In the genomic region with DNA sequence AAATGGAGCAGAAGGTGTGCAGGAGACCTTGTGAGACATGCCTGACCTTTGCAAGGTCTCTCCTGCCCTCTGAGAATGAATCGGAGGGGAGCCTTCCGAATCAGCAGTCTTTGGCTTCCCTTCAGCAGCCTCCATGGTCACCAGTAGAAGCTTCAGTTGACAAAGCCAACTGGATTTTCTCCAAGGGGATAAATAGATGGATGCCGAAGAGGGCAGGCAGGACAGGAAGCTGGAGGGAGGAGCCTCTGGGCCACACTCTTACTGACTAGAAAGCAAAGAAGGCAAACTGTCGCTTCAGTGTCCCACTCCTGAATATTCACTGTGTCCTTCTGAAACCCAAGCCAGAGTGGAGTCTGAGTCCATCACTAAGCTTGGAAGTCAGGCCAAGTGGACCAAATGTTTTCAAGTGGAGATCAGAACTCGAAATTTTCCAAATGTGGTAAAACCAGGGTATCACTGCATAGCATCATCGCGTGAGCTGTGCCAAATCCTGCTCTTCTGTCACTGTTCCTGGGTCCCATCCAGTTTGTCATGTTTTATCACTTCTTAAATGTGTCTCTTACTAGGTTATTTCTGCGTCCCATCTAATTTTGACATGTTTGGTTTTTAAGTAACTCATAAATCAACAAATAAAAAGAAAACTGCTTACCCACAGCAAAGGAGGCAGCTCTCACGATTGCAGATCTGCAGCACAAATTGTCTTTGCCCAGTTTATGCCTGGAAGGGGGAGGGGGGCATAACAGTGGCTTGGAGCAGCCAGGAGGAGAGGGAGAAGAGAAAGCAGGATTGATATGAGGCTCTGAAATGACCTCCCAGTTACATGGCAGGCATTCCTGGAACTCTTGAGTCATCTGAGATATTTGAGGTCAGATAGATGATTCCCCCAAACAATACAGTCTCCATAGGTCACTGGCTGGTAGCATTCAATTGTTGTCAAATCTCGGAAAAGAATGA, we compare ENCODE assay signal across 9 mouse cellular contexts.
DNase-seq lines count a peak whose midpoint lies in the region.
"Had no signal": no experiment of that assay in that cellular context is flagged by ENCODE, and none has a peak within 500 bp of the region (broad histone marks: within the 10 kb centered on the region; RNA-seq: fewer than 3 reads in every experiment).

No protein-coding gene starts in this region.

- DNase-seq in heart, postnatal 10 days = peak; percentile 55 to 62
- no peak for DNase-seq in heart, postnatal 25 days (ENCODE audit: low spot score)
- peak; percentile 56 for DNase-seq in 3T3-L1 (ENCODE audit: low read depth, low spot score)
- peak; percentile 24 for DNase-seq in adrenal gland, postnatal 10 days
- DNase-seq in cerebellum, postnatal 25 days = peak; percentile 44 to 57
- no peak for DNase-seq in thymus, postnatal 0 days (ENCODE audit: low spot score)
- no peak for DNase-seq in natural killer cell, adult 2 months (ENCODE audit: low spot score in 2 of 2)
- DNase-seq: left cerebral cortex, postnatal 4 days; thymus, postnatal 4 days had no signal

- intact Hi-C loops in heart, postnatal 10 days (cut with DNase I) = no loop called here
- intact Hi-C loops in heart, postnatal 25 days (cut with DNase I) = no loop called here

Comparison
In these comparisons a context has a peak if more than half of its experiments do, and no peak if none do; other contexts are left out.
1. DNase-seq: peak in heart, postnatal 10 days (2 of 2), 3T3-L1 (single experiment), adrenal gland, postnatal 10 days (single experiment) and cerebellum, postnatal 25 days (2 of 2); none in heart, postnatal 25 days (single experiment), thymus, postnatal 0 days (single experiment) and natural killer cell, adult 2 months (0 of 2).